Mouse (Mus musculus) CH12.LX (cell line): ENCODE results near the gene Zfp563. TPM values are rescaled to one million over a fixed set of nuclear protein-coding genes. Genes with fewer than 3 reads are reported as not detected.

Source experiments
- DNase-seq: peaks from one replicate; pipeline ENCODE4 v3.0.0-alpha.2; 2013; ENCODE audit errors: extremely low read depth
- H3K27ac ChIP-seq: 2 replicates; pipeline ENCODE4 v1.5.1; 2012; ENCODE audit warnings: low read depth, mild to moderate bottlenecking, control low read depth, moderate library complexity; ENCODE audit not compliant: insufficient read depth
- H3K27me3 ChIP-seq: replicated peaks from 2 replicates; pipeline ENCODE3; 2012; ENCODE audit warnings: inconsistent platforms
- H3K36me3 ChIP-seq, 2 experiments: replicated peaks in 1 of 2; 2 replicates each; pipeline versions ENCODE3 to v1.6.1; 2012; ENCODE audit warnings: inconsistent platforms in 1 of 2, low read length in 1 of 2, mild to moderate bottlenecking in 1 of 2, mixed read lengths in 1 of 2, moderate library complexity in 1 of 2; ENCODE audit not compliant: control insufficient read depth in 1 of 2, insufficient read depth in 1 of 2
- H3K4me1 ChIP-seq, 2 experiments: 2 replicates each; pipeline ENCODE4 v1.6.1; 2012; ENCODE audit warnings: inconsistent platforms in 1 of 2, moderate library complexity in 1 of 2; ENCODE audit not compliant: insufficient read depth in 2 of 2, control insufficient read depth in 1 of 2
- H3K4me2 ChIP-seq: 2 replicates; pipeline ENCODE4 v1.6.1; 2012; ENCODE audit warnings: low read depth, mild to moderate bottlenecking, control low read depth; ENCODE audit not compliant: poor library complexity, insufficient read depth, severe bottlenecking
- H3K4me3 ChIP-seq, 3 experiments: fragments of 150-350 bp in 1 of 3; sonication (generic) in 1 of 3; replicated peaks in 1 of 3; 2 replicates each; pipeline versions ENCODE3 to v1.5.1; 2011 to 2012; ENCODE audit warnings: low read depth in 2 of 3, low read length in 2 of 3, mild to moderate bottlenecking in 2 of 3, moderate library complexity in 2 of 3, control low read depth in 1 of 3, improper control_type of control experiment in 1 of 3, inconsistent platforms in 1 of 3, mixed read lengths in 1 of 3; ENCODE audit not compliant: poor library complexity in 1 of 3
- H3K79me2 ChIP-seq: replicated peaks from 2 replicates; pipeline ENCODE4 v1.6.1; 2012; ENCODE audit warnings: mild to moderate bottlenecking, moderate library complexity; ENCODE audit not compliant: control insufficient read depth, poor library complexity, insufficient read depth, severe bottlenecking; ENCODE audit errors: extremely low read depth
- H3K9ac ChIP-seq: 2 replicates; pipeline ENCODE4 v1.6.1; 2012; ENCODE audit warnings: low read depth, mild to moderate bottlenecking, control low read depth, moderate library complexity; ENCODE audit not compliant: insufficient read depth
- H3K9me3 ChIP-seq: replicated peaks from 2 replicates; pipeline ENCODE3; 2012; ENCODE audit warnings: low read length, inconsistent platforms, mixed read lengths
- BHLHE40 ChIP-seq: IDR thresholded peaks from 2 replicates; pipeline ENCODE4 v1.6.1; 2011; ENCODE audit warnings: mild to moderate bottlenecking, low read depth, low read length, improper control_type of control experiment
- E2F4 ChIP-seq: IDR thresholded peaks from 2 replicates; pipeline ENCODE4 v1.6.1; 2011; ENCODE audit warnings: low read depth, low read length, improper control_type of control experiment; ENCODE audit not compliant: insufficient replicate concordance
- ELF1 ChIP-seq: IDR thresholded peaks from 2 replicates; pipeline ENCODE4 v1.6.1; 2014; ENCODE audit warnings: low read depth, mild to moderate bottlenecking, inconsistent platforms, low read length, improper control_type of control experiment
- ETS1 ChIP-seq: conservative IDR thresholded peaks from 2 replicates; pipeline ENCODE4 v1.6.1; 2012; ENCODE audit warnings: low read depth, mild to moderate bottlenecking, inconsistent platforms, low read length, improper control_type of control experiment, moderate library complexity
- GABPA ChIP-seq: IDR thresholded peaks from 2 replicates; pipeline ENCODE4 v1.6.1; 2012; ENCODE audit warnings: low read depth, low read length, improper control_type of control experiment, inconsistent platforms; ENCODE audit not compliant: insufficient replicate concordance
- HCFC1 ChIP-seq: IDR thresholded peaks from 2 replicates; pipeline ENCODE4 v1.6.1; 2012; ENCODE audit warnings: low read depth, mild to moderate bottlenecking, inconsistent platforms, low read length, improper control_type of control experiment
- IRF4 ChIP-seq: IDR thresholded peaks from 2 replicates; pipeline ENCODE4 v1.6.1; 2014; ENCODE audit warnings: low read depth, mild to moderate bottlenecking, inconsistent platforms, low read length, improper control_type of control experiment
- JUN ChIP-seq: IDR thresholded peaks from 2 replicates; pipeline ENCODE4 v1.6.1; 2011; ENCODE audit warnings: low read depth, mild to moderate bottlenecking, low read length, improper control_type of control experiment, moderate library complexity; ENCODE audit not compliant: insufficient read depth
- JUND ChIP-seq: conservative IDR thresholded peaks from 2 replicates; pipeline ENCODE4 v1.6.1; 2011; ENCODE audit warnings: low read depth, low read length, improper control_type of control experiment
- KAT2A ChIP-seq: IDR thresholded peaks from 2 replicates; pipeline ENCODE4 v1.6.1; 2012; ENCODE audit warnings: low read length, improper control_type of control experiment, inconsistent platforms; ENCODE audit not compliant: insufficient replicate concordance
- MAFK ChIP-seq: IDR thresholded peaks from 2 replicates; pipeline ENCODE4 v1.6.1; 2011; ENCODE audit warnings: low read length, improper control_type of control experiment; ENCODE audit not compliant: insufficient replicate concordance
- MAX ChIP-seq: IDR thresholded peaks from 2 replicates; pipeline ENCODE4 v1.6.1; 2011; ENCODE audit warnings: low read length, improper control_type of control experiment
- MAZ ChIP-seq: IDR thresholded peaks from 2 replicates; pipeline ENCODE4 v1.6.1; 2012; ENCODE audit warnings: low read depth, mild to moderate bottlenecking, inconsistent platforms, low read length, improper control_type of control experiment, moderate library complexity
- MEF2A ChIP-seq: IDR thresholded peaks from 2 replicates; pipeline ENCODE4 v1.6.1; 2014; ENCODE audit warnings: low read depth, mild to moderate bottlenecking, inconsistent platforms, low read length, improper control_type of control experiment, borderline replicate concordance
- MXI1 ChIP-seq: IDR thresholded peaks from 2 replicates; pipeline ENCODE4 v1.6.1; 2011; ENCODE audit warnings: mild to moderate bottlenecking, low read depth, low read length, improper control_type of control experiment
- MYC ChIP-seq: IDR thresholded peaks from 2 replicates; pipeline ENCODE4 v1.6.1; 2011; ENCODE audit warnings: low read depth, mild to moderate bottlenecking, improper control_type of control experiment, low read length
- NELFE ChIP-seq: IDR thresholded peaks from 2 replicates; pipeline ENCODE4 v1.6.1; 2011; ENCODE audit warnings: low read depth, low read length, improper control_type of control experiment
- NRF1 ChIP-seq: IDR thresholded peaks from 2 replicates; pipeline ENCODE4 v1.6.1; 2014; ENCODE audit warnings: low read depth, mild to moderate bottlenecking, inconsistent platforms, low read length, improper control_type of control experiment, moderate library complexity
- PAX5 ChIP-seq: IDR thresholded peaks from 2 replicates; pipeline ENCODE4 v1.6.1; 2012; ENCODE audit warnings: low read length, inconsistent platforms, mixed read lengths
- POLR2A ChIP-seq: IDR thresholded peaks from 2 replicates; pipeline ENCODE4 v1.6.1; 2011; ENCODE audit warnings: low read depth, mild to moderate bottlenecking, improper control_type of control experiment, low read length
- POLR2AphosphoS2 ChIP-seq: IDR thresholded peaks from 2 replicates; pipeline ENCODE4 v1.6.1; 2011; ENCODE audit warnings: low read depth, low read length, improper control_type of control experiment
- RAD21 ChIP-seq: IDR thresholded peaks from 2 replicates; pipeline ENCODE4 v1.6.1; 2011; ENCODE audit warnings: low read depth, mild to moderate bottlenecking, low read length, improper control_type of control experiment, moderate library complexity
- RCOR1 ChIP-seq: conservative IDR thresholded peaks from 2 replicates; pipeline ENCODE4 v1.6.1; 2012; ENCODE audit warnings: low read depth, mild to moderate bottlenecking, inconsistent platforms, low read length, improper control_type of control experiment
- SIN3A ChIP-seq: IDR thresholded peaks from 2 replicates; pipeline ENCODE4 v1.6.1; 2012; ENCODE audit warnings: low read length, improper control_type of control experiment, inconsistent platforms
- SMC3 ChIP-seq: IDR thresholded peaks from 2 replicates; pipeline ENCODE4 v1.6.1; 2011; ENCODE audit warnings: low read depth, low read length, improper control_type of control experiment
- TBP ChIP-seq: conservative IDR thresholded peaks from 2 replicates; pipeline ENCODE4 v1.6.1; 2011; ENCODE audit warnings: low read depth, low read length, improper control_type of control experiment
- TCF12 ChIP-seq: IDR thresholded peaks from 2 replicates; pipeline ENCODE4 v1.6.1; 2014; ENCODE audit warnings: low read depth, mild to moderate bottlenecking, inconsistent platforms, low read length, improper control_type of control experiment
- UBTF ChIP-seq: IDR thresholded peaks from 2 replicates; pipeline ENCODE4 v1.6.1; 2012; ENCODE audit warnings: low read depth, mild to moderate bottlenecking, inconsistent platforms, low read length, improper control_type of control experiment, moderate library complexity
- USF2 ChIP-seq: conservative IDR thresholded peaks from 2 replicates; pipeline ENCODE4 v1.6.1; 2011; ENCODE audit warnings: low read depth, low read length, improper control_type of control experiment
- ZC3H11A ChIP-seq: IDR thresholded peaks from 2 replicates; pipeline ENCODE4 v1.6.1; 2012; ENCODE audit warnings: low read depth, mild to moderate bottlenecking, inconsistent platforms, low read length, improper control_type of control experiment
- ZMIZ1 ChIP-seq: IDR thresholded peaks from 2 replicates; pipeline ENCODE4 v1.6.1; 2012; ENCODE audit warnings: low read depth, mild to moderate bottlenecking, inconsistent platforms, low read length, improper control_type of control experiment
- dilution Hi-C: fragments of 300-500 bp; cut with MboI; formaldehyde crosslinking; loops from 2 replicates; pipeline ENCODE4 v1.14.3; 2020; ENCODE audit warnings: low sequenced_read_pairs; ENCODE audit not compliant: extremely low pct_unique_long_range_greater_than_20kb, extremely low pct_ligation_motif_present
- in situ Hi-C: fragments of 300-500 bp; cut with MboI; formaldehyde crosslinking; loops from 3 replicates; pipeline ENCODE4 v1.14.3; 2019; ENCODE audit warnings: low sequenced_read_pairs, low pct_ligation_motif_present, low pct_unique_long_range_greater_than_20kb, mixed read lengths
- polyA plus RNA-seq: library from polyadenylated mRNA; unstranded; fragments of >175 nt; gene quantifications from 2 replicates; pipeline ENCODE4 v1.2.1, GENCODE M21; 2012; ENCODE audit warnings: low read depth; ENCODE audit not compliant: insufficient read length
- total RNA-seq, 2 experiments: library from RNA; depleted of rRNA; stranded (reverse); fragments of 300-350 nt in 1 of 2; fragments of >200 nt in 1 of 2; gene quantifications; 2 replicates each; pipeline ENCODE4 v1.2.3; 2012 to 2014

Gene Zfp563
- total and polyA plus RNA-seq, 3 experiments, result 1.9 to 4.1 (median 4.1) TPM

- dilution Hi-C loops (no loop called here), in situ Hi-C loops (no loop called here)
- Histone ChIP-seq H3K27ac (no peak overlapping the region; the same call in 1 of the 2 replicates), H3K9me3 (no peaks in the 10 kb centered on the region), H3K36me3 (no peaks in the 10 kb centered on the region), H3K9ac (0 out of 2 replicates have a peak overlapping the region, but pooled peaks have one; percentile 3), H3K4me1 (peaks cover 7 to 25% of the 10 kb centered on the region in 2 experiments; a peak in 3 of 4 replicates), H3K4me2 (peak overlapping the region; percentile 39; the same call in 1 of the 2 replicates), H3K27me3 (no peaks in the 10 kb centered on the region), H3K79me2 (peaks cover 6% of the 10 kb centered on the region; the same call in 1 of the 2 replicates), H3K4me3 (no peak overlapping the region)
- no peak for TF ChIP-seq ZMIZ1
- TF ChIP-seq KAT2A, result no peak
- no peak for TF ChIP-seq UBTF
- TF ChIP-seq TBP, result no peak
- TF ChIP-seq ETS1, result no peak
- no peak for TF ChIP-seq JUN
- TF ChIP-seq MYC, result no peak
- TF ChIP-seq POLR2A, result no peak
- no peak for TF ChIP-seq MAZ
- TF ChIP-seq JUND, result no peak
- TF ChIP-seq POLR2AphosphoS2, result no peak
- no peak for TF ChIP-seq MAFK
- TF ChIP-seq PAX5, result no peak
- no peak for TF ChIP-seq BHLHE40
- no peak for TF ChIP-seq MXI1
- no peak for TF ChIP-seq RCOR1
- TF ChIP-seq NRF1, result no peak
- TF ChIP-seq TCF12, result no peak
- no peak for TF ChIP-seq USF2
- TF ChIP-seq RAD21, result no peak
- DNase-seq, result no peak
Measured at GRCm38 (mm10) chr17:33091630-33092029, 2.5 kb downstream of the Zfp563 start.

- Histone ChIP-seq H3K79me2 (peaks cover 6% of the 10 kb centered on the region; the same call in 1 of the 2 replicates), H3K27me3 (no peaks in the 10 kb centered on the region), H3K4me1 (peaks cover 7 to 25% of the 10 kb centered on the region in 2 experiments; a peak in 3 of 4 replicates), H3K9ac (peak overlapping the region; percentile 77), H3K4me3 (peak overlapping the region; percentile 78 to 93 (median 79)), H3K27ac (peak overlapping the region; percentile 81), H3K36me3 (no peaks in the 10 kb centered on the region), H3K9me3 (no peaks in the 10 kb centered on the region), H3K4me2 (peak overlapping the region; percentile 93)
- peak; percentile 61 for DNase-seq
- in situ Hi-C loops (no loop called here), dilution Hi-C loops (no loop called here)
- TF ChIP-seq ELF1, result peak; percentile 58; the same call in 1 of the 2 replicates
- TF ChIP-seq POLR2A, result peak; percentile 63
- peak; percentile 51; the same call in 1 of the 2 replicates for TF ChIP-seq MEF2A
- TF ChIP-seq SIN3A, result peak; percentile 70; the same call in 1 of the 2 replicates
- peak; percentile 79 for TF ChIP-seq NRF1
- TF ChIP-seq MAX, result no peak
- TF ChIP-seq RCOR1, result peak; percentile 73; the same call in 1 of the 2 replicates
- TF ChIP-seq NELFE, result peak; percentile 47; the same call in 1 of the 2 replicates
- peak; percentile 87 for TF ChIP-seq HCFC1
- 0 out of 2 replicates have a peak, but pooled peaks have one; percentile 44 for TF ChIP-seq E2F4
- TF ChIP-seq IRF4, result no peak
- TF ChIP-seq ZC3H11A, result no peak
- no peak for TF ChIP-seq SMC3
- TF ChIP-seq JUND, result no peak
- TF ChIP-seq GABPA, result no peak
Measured at GRCm38 (mm10) chr17:33092391-33093193, 3.5 kb downstream of the Zfp563 start.
